Mouse (Mus musculus) cerebellum, postnatal 4 days (tissue): Measurements from ENCODE around the gene Plcb1.
A peak's percentile ranks its signal among the peaks of the same experiment; 100 is the strongest.
"Not testable (repeated sequence)": the region's sequence is repeated elsewhere in the genome, so short reads cannot be mapped to it uniquely, and the experiment has no call there.

Source experiments
- DNase-seq, 2 experiments: peaks; one replicate each; pipeline ENCODE4 v3.0.0; 2022; ENCODE audit warnings: low spot score in 2 of 2, mixed read lengths in 1 of 2

Gene Plcb1

DNA sequence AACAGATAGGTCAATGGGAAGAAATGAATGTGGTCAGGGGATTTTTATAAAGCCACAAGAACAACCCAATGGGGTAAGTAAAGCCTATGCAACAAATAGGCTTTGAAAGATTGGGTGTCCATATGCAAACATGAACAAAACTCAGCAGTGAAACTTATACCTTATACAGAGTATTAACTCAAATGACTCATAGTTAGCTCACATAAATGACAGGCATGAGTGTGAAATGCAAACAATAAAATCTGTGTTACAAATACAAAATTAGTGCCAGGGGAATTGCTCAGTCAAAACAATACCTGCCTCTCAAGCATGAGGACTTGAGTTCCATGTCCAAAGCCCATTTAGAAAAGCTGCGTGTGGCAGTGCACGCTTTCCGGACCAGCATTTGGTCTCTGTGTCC is 182.5 kb downstream of the Plcb1 start:
- DNase-seq: no peak

DNA sequence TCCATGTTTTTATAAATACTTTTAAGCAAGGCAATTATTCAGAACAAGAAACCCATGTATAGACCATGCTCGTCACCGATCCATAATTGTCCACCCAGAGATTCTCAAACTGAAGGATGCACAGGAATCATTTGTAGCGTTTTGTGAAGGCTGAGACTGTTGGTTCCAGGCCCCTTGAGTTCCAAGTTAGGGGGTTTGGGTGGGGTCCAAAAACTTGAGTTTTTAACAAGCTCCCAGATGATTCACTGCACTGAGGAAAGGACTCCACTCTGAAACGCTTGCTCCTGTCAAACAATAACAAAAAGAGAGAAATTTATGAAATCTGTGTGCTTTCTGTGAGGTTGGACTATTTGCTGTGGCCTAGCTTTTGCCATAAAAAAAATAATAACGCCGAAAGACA is 186.5 kb downstream of the Plcb1 start:
- no peak for DNase-seq

DNA sequence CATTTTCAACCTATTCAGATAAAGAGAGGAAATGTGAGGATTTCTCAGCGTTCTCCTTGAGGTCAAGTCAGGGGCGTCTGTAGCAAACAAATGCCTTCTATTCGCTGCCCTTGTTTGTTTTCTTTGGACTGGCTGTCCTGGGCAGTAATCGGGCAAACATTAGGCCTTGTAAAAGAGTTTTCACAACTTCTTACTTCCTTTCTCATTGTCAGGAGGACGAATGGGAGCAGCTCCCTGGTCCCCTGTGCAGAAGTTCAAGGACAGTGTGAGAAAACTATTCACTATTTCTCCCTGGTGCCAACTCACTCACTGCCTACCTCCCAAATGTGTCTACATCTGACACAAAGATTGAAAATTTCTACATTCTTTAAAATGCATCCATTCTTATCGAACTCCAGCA is 188.8 kb downstream of the Plcb1 start:
- DNase-seq: no peak

DNA sequence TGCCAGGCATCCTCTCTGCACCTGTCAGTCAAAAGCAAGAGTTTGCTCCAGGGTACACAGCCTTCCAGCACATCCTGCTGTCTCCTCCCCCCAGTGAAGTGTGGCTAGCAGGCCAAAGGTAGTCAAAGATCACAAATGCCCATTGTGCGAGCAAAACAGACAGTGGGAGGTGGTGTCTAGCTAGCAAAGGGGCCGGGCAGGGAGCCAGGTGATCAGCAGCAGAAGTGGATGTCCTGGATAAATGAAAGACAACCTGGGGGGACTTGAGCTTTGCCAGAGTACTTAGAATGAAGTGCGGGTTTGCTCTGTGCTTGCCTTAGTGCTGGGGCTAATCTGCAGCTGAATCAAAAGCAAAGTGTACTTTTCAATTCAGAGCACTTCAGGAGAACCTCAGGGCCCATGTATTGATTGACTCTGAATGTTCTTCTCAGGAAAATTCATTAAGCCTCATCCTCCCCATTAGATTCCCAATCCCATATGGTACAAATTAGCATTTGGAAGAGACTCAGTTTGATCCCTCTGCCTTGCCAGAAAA is 191.0 kb downstream of the Plcb1 start:
- DNase-seq: peak; percentile 24 to 41

DNA sequence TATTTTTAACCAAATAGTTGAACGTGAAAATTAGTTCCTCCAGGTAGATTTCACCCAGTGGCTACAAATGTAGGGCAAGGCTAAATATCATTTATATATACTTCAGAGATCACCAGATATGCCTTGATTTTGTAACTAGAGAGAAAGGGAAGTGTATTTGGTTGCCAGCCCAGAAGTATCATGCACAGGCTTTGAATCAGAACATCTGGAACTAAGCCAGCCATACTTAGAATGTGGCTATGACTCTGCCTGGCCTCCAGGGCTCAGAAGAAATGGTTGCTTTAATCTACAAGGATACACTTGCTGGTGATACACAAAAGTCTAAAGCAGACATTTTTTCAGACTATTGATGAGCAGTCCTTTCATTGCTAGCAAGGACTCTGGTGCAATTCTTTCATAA is 191.8 kb downstream of the Plcb1 start:
- no peak for DNase-seq

DNA sequence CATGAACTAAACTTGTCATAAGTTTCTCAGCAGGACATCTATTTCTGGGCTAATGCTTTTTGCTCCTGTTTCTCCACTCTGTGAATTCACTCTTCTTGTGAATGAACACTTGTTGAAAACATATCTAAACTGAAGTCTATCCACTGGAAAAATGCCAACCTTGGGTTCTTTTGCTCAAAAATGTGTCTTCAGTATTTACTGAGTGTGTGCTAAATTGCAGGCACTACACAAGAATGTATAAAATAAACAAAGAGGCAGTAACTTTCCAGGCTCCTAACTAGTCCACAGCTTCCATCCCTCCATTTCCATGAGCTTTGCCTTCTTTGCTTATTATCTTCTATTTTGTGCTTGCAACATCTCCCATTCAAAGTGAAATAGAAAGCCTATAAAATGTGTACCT is 195.5 kb downstream of the Plcb1 start:
- DNase-seq: no peak

DNA sequence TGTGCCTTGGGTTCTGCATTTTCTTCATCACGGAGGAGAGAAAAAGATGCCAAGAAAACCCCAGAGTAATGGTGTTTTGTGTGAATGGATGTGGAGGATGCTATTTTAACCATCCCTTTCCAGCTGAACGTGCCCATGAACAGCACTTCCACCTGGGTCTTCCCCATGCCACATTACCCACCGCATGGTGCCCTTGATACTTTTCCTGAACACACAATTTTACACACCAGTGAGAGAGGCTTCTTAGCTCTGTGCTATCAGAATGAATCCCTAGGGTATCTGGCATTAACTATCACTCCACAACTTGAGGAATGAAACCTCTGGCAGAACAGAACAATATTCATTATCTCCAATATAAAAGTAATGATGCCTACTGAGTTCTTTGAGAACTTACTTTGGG is 199.0 kb downstream of the Plcb1 start:
- no peak for DNase-seq

DNA sequence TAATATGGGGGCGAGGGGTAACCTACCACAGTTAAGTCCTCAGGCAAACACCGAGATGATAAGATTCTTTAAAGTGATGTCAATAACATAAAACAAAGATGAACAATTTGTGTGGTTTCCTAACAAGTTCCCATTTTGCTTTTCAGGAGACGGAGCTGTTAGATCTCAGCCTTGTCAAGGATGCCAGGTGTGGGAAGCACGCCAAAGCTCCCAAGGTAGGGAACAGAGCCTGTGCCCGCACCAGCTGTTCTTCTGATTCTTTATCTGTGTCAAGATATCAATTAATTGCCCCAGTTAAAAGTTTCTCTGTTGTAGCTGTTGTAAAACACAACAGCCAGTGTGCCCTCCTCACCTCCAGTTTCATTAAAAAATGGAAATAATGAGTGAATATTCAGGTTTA is 202.1 kb downstream of the Plcb1 start:
- peak; percentile 23 to 36 for DNase-seq

DNA sequence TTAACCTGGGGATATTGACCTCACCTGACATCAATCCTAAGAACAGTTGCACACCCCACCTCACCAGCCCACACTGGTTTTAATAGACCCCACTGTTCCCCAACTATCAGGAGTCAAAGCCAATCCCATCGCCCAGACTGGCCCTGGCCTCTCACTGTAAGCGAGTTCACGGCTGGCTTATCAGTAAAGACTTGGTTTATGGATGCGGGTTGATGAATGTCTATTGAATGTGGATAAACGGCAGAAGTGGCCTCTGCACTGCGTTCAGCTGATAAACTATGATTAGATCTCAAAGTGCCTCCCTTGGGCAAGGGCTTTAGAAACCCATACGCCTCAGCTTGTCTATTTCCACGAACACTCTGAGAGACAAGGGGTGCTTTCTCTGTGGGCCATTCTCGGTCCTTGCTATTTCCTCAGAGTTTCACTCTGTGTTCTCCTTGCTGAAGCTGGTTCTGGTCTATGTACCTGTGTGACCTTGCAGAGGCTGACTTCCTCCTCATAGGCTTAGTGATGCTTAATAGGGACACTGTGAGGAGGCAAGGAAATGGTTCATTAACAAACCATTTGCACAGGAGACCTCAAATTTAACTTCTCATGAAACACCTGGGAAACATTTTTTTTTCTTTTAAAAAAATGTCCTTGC is 203.9 kb downstream of the Plcb1 start:
- no peak for DNase-seq

DNA sequence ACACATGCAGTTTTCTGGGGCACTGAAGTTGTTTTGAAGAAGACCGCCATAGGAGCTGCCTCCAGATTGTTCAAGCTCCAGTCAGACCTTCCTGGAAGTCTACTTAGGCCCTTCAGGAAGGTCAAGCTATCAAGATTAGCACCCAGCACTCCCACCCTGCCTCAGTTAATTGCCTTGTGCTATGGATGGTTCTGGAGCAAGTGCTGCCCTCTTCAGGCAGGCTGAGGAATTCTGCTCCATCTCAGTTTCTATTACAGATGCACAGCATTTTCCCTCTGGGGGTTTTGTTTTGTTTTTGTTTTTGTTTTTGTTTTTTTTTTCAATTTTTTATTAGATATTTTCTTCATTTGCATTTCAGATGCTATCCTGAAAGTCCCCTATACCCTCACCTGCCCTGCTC is 221.3 kb downstream of the Plcb1 start:
- DNase-seq: no peak

DNA sequence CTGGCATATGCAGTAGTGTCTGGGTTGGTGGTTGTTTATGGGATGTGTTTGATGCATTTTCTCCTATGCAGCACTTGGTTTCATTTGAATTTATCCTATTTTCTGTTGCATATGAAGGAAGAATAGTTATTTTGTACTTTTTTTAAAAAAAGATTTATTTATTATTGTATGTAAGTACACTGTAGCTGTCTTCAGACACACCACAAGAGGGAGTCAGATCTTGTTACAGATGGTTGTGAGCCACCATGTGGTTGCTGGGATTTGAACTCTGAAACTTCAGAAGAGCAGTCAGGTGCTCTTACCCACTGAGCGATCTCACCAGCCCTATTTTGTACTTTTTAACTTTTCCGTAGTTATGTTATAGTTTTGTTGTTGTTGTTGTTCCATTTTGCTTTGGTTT is 222.0 kb downstream of the Plcb1 start:
- DNase-seq: not testable (repeated sequence)

DNA sequence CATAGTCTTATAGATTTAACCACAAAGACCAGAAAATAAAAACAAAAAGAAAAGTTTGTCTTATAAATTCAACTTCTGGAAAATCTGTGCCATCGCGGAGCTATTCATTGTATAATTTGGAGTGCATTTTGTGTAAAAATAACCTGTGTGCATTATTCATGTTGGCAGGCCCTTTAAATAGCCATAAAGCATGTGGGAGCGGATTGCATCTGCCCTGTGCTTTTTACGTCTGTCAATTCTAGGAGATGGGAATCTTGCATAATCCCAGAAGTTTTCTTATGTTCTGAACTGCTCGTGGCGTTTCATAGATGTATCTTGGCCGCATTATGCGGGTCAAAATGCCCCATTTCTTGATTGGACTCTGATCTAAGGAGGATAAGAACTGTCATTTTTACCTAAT is 224.5 kb downstream of the Plcb1 start:
- DNase-seq: no peak

DNA sequence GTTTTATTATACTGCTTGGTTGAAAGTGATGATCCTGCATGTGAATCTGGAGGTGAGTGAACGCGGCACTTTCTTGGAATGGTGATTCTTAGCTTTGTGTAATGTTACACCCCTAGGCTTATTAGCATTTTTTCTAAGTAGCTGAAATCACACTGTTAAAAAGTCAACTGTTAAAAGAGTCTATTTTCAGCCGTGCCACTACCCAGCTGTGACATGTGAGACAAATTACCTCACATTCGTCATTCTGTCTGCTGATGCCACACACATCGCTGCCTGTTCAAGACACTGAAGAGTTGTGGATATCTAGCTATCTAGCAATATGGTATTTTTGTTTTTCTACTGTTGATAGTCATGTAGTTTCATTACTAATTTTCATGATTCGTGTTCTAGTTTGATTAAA is 229.6 kb downstream of the Plcb1 start:
- no peak for DNase-seq

DNA sequence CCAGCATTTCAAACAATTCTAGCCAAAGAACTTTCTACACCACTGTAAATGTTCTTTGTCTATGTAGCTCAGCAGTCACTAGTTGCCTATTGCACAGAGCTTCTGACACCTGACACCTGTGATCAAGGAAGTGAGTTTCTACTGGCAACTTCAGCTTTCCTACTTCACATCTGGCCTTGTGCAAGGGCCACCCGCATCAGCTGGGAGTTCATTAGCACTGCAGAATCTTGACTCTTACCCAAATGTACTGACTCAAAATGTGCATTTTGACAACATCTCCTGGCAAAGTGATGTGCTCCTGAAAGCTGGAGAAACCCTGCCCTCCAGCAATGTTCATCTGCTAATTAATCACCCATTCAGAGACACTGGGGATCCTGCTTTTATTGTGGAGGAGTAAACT is 232.4 kb downstream of the Plcb1 start:
- no peak for DNase-seq

DNA sequence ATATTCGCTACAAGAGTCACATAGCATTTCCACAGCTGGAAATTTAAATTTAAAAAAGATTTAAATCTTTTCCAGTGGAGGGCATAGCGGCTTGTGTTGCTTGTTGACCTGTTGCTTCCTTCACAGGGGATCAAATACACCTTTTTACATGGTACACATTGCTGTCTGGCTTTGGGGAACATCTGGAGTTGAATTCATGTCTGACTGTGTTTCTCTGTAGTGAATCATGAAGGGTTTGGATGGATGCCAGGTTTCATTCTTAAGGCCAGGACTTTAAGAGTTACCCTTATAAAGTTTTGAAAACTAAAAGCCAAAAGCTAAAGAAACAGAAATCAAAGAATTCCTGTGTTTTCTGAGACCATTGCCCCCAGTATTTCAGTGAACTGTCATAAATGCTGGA is 232.8 kb downstream of the Plcb1 start:
- DNase-seq: no peak

DNA sequence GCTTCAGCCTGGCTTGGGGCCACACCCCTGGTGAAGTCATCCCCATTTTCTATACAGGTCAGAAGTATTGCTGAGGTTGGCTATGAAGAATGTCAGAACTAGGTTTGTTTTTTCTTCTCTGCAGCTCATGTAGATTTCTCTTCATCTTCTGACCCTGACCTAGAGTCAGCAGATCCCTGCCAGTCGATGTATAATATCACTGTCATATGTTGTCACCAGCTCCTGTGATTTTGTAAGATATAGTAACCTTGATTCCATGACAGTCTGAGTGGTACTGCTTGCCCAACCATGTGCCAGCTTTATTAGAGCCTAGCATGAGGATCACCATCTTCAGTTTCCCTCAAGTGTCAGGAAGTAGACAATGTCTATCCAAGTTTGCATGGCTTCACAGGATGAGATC is 233.7 kb downstream of the Plcb1 start:
- no peak for DNase-seq

DNA sequence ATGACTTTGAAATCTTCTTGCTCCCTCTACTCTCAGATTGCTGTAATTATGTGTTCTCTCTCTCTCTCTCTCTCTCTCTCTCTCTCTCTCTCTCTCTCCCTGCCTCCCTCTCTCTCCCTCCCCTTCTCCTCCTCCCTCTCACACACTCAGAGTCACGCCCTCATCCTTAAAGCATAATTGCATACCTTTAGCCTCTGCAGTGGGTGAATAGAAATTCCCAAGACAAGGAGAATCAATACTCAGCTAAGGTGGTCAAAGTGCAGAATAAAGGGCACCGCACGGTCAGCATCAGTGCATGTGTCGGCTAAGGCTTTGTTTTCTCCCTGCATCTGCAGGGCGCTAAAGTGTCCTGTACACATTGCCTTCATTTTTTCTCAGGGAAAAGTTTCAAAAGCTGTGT is 243.4 kb downstream of the Plcb1 start:
- DNase-seq: no peak

DNA sequence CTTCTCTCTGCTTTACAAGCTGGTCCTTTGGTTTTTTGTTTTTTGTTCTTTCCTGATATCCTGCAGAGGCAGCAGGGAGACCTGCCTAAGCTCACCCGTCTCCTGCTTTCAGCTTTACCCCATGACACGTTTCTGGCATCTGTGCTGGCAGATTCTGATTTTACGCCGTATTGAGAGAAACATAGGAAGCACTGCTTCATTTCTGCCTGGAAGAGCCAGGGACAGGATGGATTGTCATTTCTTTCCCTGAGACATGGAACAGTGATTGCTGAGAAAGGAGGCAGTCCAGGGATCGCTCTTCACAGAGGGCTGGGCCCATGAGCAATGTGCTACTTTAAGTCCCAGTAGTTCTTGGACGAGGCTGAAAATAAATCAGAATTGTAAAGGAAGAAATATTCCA is 243.8 kb downstream of the Plcb1 start:
- peak in 1 of 2 experiments; percentile 16 for DNase-seq

DNA sequence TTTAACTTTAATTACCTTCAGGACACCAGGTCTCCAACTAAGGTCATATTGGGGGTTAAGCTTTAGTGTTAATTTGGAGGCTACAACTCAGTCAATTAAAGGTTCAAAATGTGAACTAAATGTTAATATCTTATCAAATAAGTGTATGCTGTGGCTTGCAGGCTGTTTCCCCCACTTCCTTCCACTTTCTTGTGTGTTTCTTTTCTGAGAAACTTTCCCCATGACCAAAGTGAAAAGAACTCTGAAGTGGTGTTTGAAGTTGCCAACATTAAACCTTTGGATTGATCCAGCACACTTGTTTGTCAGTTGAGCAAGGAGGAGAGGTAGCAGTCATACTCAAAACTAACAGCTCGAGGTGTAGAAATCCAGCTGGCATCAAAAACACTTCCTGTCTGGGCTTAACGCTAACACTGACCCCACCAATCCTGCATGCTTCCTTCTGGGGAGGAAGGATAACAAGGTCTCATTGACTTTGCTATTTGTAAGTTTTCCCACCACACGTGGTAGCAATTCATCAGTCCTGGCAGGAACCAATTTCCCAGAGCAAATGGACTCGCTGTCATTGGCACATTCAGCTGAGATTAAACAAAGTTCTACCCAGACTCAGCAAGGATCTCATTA is 249.9 kb downstream of the Plcb1 start:
- DNase-seq: no peak

DNA sequence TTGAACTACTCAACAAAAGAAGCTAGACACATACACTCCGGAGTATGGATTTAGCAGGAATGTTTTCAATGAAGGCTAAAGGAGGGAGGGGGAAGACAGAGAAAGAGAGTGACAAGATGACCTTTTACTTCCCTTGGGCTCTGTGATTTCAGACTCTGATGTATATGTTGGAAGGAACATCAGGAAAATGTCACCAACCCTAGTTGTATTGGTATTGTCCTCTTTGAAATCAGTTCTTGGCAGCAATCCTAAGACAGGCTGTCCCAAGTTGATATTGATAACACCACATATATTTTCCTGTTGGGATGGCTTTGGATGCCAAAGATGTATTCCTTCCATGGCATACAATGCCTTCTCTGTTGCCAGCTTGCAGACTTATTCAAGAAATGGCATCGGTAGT is 262.9 kb downstream of the Plcb1 start:
- DNase-seq: no peak

DNA sequence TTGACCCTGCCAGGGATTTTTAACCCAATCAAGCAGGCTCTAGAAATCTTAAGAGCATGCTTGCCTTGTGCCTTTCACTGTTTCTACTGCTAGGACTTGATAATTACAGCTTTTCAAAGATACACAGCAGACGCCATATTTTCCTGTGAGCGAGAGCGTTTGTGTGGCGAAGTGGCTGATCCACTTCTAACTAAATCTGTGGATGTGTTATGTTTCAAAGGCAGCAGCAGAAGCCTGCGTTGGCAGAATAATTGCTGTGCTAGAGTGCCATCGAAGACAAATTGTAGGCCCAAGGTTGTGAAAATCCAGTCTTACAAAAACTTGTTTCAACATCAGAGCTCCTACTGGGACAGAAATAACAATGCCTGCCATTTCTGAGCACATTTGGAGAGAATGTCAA is 263.4 kb downstream of the Plcb1 start:
- no peak for DNase-seq

DNA sequence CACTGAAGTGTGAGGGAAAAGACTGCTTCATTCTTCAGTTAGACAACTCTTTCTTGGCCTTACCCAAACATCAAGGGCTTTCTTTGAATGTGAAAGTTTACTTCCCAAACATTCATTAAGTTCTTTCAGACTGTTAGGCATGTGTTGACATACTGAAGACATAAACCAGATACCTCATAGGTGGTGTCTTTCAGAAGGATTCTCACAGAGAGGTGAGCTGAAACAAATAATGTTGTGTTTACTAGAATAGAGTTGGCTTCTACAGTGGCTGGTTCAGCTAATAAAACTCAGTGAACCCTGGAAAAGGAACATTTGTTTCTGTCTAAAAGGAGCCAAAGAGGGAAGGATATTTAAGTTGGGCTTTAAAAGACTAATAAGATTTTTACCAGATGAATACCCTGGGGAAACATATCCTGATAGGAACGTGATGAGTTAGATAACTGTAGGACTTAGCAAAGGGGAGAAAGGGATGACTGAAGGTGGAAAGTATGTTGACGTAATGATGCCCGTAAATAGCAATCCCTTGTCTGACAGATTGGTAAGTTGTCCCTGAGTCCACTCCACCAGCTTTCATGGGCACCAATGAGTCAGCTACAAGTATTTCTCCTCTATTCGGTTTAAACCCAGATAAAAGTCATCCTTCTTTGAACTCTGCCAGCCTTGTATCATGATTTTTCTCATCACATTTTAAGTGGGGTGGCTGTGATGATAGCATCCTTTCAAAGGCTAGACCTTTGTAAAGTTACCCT is 265.8 kb downstream of the Plcb1 start:
- DNase-seq: no peak

DNA sequence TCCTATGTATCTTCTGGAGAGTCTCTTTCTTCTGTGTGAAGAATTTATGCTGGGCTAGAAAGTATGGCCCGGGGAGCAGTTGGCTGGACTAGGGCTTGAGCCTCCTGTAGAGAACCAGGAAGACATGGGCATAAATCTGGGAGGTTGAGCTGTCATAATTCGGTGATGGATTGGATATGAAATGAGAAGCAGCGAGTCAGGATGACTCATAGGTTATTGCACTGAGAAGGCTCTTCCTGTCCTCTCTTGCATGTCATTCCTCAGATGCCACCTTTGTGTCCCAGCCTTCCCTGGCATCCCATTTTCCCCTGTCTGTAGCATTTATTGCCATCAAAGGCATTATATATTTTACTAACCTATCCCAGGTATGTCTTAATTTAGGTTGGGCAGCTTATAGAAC is 267.5 kb downstream of the Plcb1 start:
- no peak for DNase-seq
